Mouse (Mus musculus): Measurements from ENCODE around the gene Ccdc155. TPM values are rescaled to one million over a fixed set of nuclear protein-coding genes. Genes with fewer than 3 reads are reported as not detected.

The Ccdc155 gene
- polyA plus RNA-seq, 1 experiment from 2014 or later: 0.73 TPM

- DNase-seq (ENCODE audit: low spot score): no peak
- no peak overlapping the region for H3K4me2 ChIP-seq (ENCODE audit: low read length)
- H3K36me3 ChIP-seq (ENCODE audit: control insufficient read depth, insufficient read depth, low read length): no peaks in the 10 kb centered on the region
- no peak overlapping the region for H3K27ac ChIP-seq (ENCODE audit: low read depth)
- H3K4me3 ChIP-seq (ENCODE audit: low read depth, low read length): no peak overlapping the region
- peaks cover 33% of the 10 kb centered on the region for H3K27me3 ChIP-seq (replicated peaks; ENCODE audit: control insufficient read depth, insufficient read depth, low read length)
- H3K9ac ChIP-seq (ENCODE audit: low read length): no peak overlapping the region
- no peak for ATAC-seq (replicated peaks; ENCODE audit: low FRiP score, low TSS enrichment, low read depth)
- WGBS: 60% methylated on average over 2 of the region's 2 CpGs
- H3K9me3 ChIP-seq (ENCODE audit: control insufficient read depth, low read length): no peaks in the 10 kb centered on the region
- no peaks in the 10 kb centered on the region for H3K4me1 ChIP-seq (replicated peaks; ENCODE audit: control insufficient read depth, insufficient read depth, low read length)
Measured at GRCm38 (mm10) chr7:45191161-45191560, 13.5 kb downstream of the Ccdc155 start.

DNA sequence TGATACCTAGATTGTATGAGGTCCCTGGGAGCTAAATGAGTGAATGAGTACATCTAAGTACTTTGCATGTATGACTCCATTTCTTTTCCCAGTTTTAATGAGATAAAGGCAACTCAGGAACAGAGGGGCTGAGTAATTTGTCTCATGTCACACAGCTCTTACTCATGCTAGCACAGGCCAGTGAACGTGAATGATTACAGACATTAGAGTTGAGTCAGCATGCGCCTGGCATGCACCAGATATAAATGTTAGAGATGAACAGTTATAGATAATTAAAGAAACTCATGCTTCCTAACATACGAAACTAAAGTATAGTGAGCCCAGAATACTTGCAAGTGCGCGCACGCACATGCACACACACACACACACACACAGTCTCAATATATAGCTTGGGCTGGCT is 14.5 kb downstream of the Ccdc155 start:
- H3K27me3 ChIP-seq (replicated peaks; ENCODE audit: control insufficient read depth, insufficient read depth, low read length): peaks cover 42% of the 10 kb centered on the region
- DNase-seq (ENCODE audit: low spot score): no peak
- no peak overlapping the region for H3K4me2 ChIP-seq (ENCODE audit: low read length)
- no peak overlapping the region for H3K27ac ChIP-seq (ENCODE audit: low read depth)
- no peaks in the 10 kb centered on the region for H3K36me3 ChIP-seq (ENCODE audit: control insufficient read depth, insufficient read depth, low read length)
- H3K4me1 ChIP-seq (replicated peaks; ENCODE audit: control insufficient read depth, insufficient read depth, low read length): no peaks in the 10 kb centered on the region
- no peaks in the 10 kb centered on the region for H3K9me3 ChIP-seq (ENCODE audit: control insufficient read depth, low read length)
- ATAC-seq (replicated peaks; ENCODE audit: low FRiP score, low TSS enrichment, low read depth): no peak
- H3K4me3 ChIP-seq (ENCODE audit: low read depth, low read length): no peak overlapping the region
- no peak overlapping the region for H3K9ac ChIP-seq (ENCODE audit: low read length)
- WGBS: 88% methylated on average over 6 of the region's 6 CpGs

- Histone ChIP-seq H3K27me3 (replicated peaks; ENCODE audit: control insufficient read depth, insufficient read depth, low read length) (peaks cover 48% of the 10 kb centered on the region), H3K4me1 (replicated peaks; ENCODE audit: control insufficient read depth, insufficient read depth, low read length) (no peaks in the 10 kb centered on the region), H3K36me3 (ENCODE audit: control insufficient read depth, insufficient read depth, low read length) (no peaks in the 10 kb centered on the region), H3K9me3 (ENCODE audit: control insufficient read depth, low read length) (no peaks in the 10 kb centered on the region), H3K9ac (ENCODE audit: low read length) (no peak overlapping the region), H3K27ac (ENCODE audit: low read depth) (no peak overlapping the region), H3K4me3 (ENCODE audit: low read depth, low read length) (no peak overlapping the region), H3K4me2 (ENCODE audit: low read length) (no peak overlapping the region)
- DNase-seq (ENCODE audit: low spot score): no peak
- no peak for ATAC-seq (replicated peaks; ENCODE audit: low FRiP score, low TSS enrichment, low read depth)
- 50% methylated on average over 16 of the region's 16 CpGs for WGBS
Measured at GRCm38 (mm10) chr7:45189600-45189999, 15.1 kb downstream of the Ccdc155 start.

DNA sequence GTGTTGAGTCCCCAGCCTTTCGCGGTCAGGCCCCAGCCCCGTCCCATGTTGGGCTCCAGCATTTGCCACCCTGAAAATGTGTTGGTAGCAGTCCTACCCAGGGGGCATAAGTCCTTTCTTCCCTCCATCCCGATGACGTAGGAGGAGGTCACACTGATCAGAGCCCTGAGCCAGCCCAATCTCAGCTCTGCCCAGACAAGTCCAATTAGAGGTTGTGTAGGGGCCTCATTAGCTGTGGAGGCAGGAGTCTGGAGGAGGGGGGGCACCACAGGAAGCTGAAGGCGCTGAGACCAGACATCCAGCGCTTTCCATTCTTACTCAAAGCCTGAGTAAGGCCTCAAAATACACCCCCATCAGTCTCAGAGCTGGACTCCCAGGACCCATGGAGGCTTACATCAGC is 18.8 kb downstream of the Ccdc155 start:
- ATAC-seq (replicated peaks; ENCODE audit: low FRiP score, low TSS enrichment, low read depth): no peak

DNA sequence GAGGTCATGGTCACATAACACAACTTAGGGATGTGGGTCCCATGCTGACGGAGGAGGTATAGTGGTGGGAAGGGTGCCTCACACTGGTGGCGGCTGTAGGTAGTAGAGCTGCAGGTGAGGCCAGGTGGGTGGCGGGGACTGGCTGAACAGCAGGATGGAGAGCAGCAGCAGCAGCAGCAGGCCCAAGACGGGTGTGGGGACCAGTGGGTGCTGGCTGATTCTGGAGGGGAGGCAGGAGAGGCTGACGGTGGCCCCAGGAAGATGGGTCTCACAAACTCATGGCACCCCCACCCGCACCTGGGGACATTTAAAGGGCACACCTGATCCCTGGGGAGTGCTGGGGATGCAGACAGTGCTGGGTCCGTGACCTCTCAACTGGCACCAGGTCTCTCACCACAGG is 21.0 kb downstream of the Ccdc155 start:
- no peak overlapping the region for H3K4me3 ChIP-seq (ENCODE audit: low read depth, low read length)
- no peak overlapping the region for H3K9ac ChIP-seq (ENCODE audit: low read length)
- WGBS: 64% methylated on average over 7 of the region's 7 CpGs
- H3K9me3 ChIP-seq (ENCODE audit: control insufficient read depth, low read length): no peaks in the 10 kb centered on the region
- ATAC-seq (replicated peaks; ENCODE audit: low FRiP score, low TSS enrichment, low read depth) (no peak), DNase-seq (ENCODE audit: low spot score) (no peak)
- no peak overlapping the region for H3K27ac ChIP-seq (ENCODE audit: low read depth)
- H3K4me1 ChIP-seq (replicated peaks; ENCODE audit: control insufficient read depth, insufficient read depth, low read length): peaks cover 4% of the 10 kb centered on the region; the same call in 1 of the 2 replicates
- peaks cover 94% of the 10 kb centered on the region for H3K27me3 ChIP-seq (replicated peaks; ENCODE audit: control insufficient read depth, insufficient read depth, low read length)
- H3K36me3 ChIP-seq (ENCODE audit: control insufficient read depth, insufficient read depth, low read length): no peaks in the 10 kb centered on the region
- no peak overlapping the region for H3K4me2 ChIP-seq (ENCODE audit: low read length)

More for the DNA sequence above, 18.8 kb downstream of the Ccdc155 start:
- Histone ChIP-seq H3K4me2 (ENCODE audit: low read length) (no peak overlapping the region), H3K27me3 (replicated peaks; ENCODE audit: control insufficient read depth, insufficient read depth, low read length) (peaks cover 85% of the 10 kb centered on the region), H3K9ac (ENCODE audit: low read length) (no peak overlapping the region), H3K4me1 (replicated peaks; ENCODE audit: control insufficient read depth, insufficient read depth, low read length) (peaks cover 4% of the 10 kb centered on the region; the same call in 1 of the 2 replicates), H3K9me3 (ENCODE audit: control insufficient read depth, low read length) (no peaks in the 10 kb centered on the region), H3K4me3 (ENCODE audit: low read depth, low read length) (no peak overlapping the region), H3K36me3 (ENCODE audit: control insufficient read depth, insufficient read depth, low read length) (no peaks in the 10 kb centered on the region), H3K27ac (ENCODE audit: low read depth) (no peak overlapping the region)
- DNase-seq (ENCODE audit: low spot score): no peak
- WGBS: 68% methylated on average over 7 of the region's 7 CpGs

- Histone ChIP-seq H3K9me3 (ENCODE audit: control insufficient read depth, low read length) (no peaks in the 10 kb centered on the region), H3K36me3 (ENCODE audit: control insufficient read depth, insufficient read depth, low read length) (no peaks in the 10 kb centered on the region), H3K4me1 (replicated peaks; ENCODE audit: control insufficient read depth, insufficient read depth, low read length) (peaks cover 4% of the 10 kb centered on the region; the same call in 1 of the 2 replicates), H3K4me2 (ENCODE audit: low read length) (peak overlapping the region; percentile 56), H3K4me3 (ENCODE audit: low read depth, low read length) (peak overlapping the region; percentile 28), H3K27me3 (replicated peaks; ENCODE audit: control insufficient read depth, insufficient read depth, low read length) (peaks cover 97% of the 10 kb centered on the region), H3K27ac (ENCODE audit: low read depth) (no peak overlapping the region), H3K9ac (ENCODE audit: low read length) (0 out of 2 replicates have a peak overlapping the region, but pooled peaks have one; percentile 21)
- DNase-seq (ENCODE audit: low spot score): no peak
- ATAC-seq (replicated peaks; ENCODE audit: low FRiP score, low TSS enrichment, low read depth): peak; percentile 17; the same call in 1 of the 2 replicates
- WGBS: 17% methylated on average over 11 of the region's 11 CpGs
Measured at GRCm38 (mm10) chr7:45182606-45183005, 22.1 kb downstream of the Ccdc155 start.

GRCm38 (mm10) chr7:45182199-45182601 is 22.5 kb downstream of the Ccdc155 start:
- Histone ChIP-seq H3K4me2 (ENCODE audit: low read length) (peak overlapping the region; percentile 56), H3K9ac (ENCODE audit: low read length) (0 out of 2 replicates have a peak overlapping the region, but pooled peaks have one; percentile 21), H3K27ac (ENCODE audit: low read depth) (no peak overlapping the region), H3K36me3 (ENCODE audit: control insufficient read depth, insufficient read depth, low read length) (no peaks in the 10 kb centered on the region), H3K27me3 (replicated peaks; ENCODE audit: control insufficient read depth, insufficient read depth, low read length) (peaks cover 100% of the 10 kb centered on the region), H3K9me3 (ENCODE audit: control insufficient read depth, low read length) (no peaks in the 10 kb centered on the region), H3K4me1 (replicated peaks; ENCODE audit: control insufficient read depth, insufficient read depth, low read length) (peaks cover 4% of the 10 kb centered on the region; the same call in 1 of the 2 replicates), H3K4me3 (ENCODE audit: low read depth, low read length) (peak overlapping the region; percentile 28)
- peak; percentile 85 for ATAC-seq (replicated peaks; ENCODE audit: low FRiP score, low TSS enrichment, low read depth)
- under 1% methylated on average over 34 of the region's 34 CpGs for WGBS
- peak; percentile 90 for DNase-seq (ENCODE audit: low spot score)

DNA sequence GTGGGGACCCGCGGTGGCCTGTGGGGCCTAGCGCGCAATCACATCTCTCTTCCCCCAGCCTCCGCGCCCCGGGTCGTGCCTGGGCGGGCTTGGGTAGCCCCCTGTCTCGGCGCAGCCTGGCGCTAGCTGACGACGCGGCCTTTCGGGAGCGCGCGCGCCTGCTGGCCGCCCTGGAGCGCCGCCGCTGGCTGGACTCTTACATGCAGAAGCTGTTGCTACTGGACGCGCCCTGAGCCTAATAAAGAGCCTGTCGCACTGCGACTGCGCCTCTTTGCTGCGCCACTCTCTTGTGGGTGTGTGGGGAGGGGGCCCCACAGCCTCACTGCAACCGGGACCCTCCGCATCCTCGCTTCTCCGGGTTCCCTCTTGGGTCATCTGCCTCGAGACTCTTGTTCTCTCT is 23.2 kb downstream of the Ccdc155 start:
- Histone ChIP-seq H3K9me3 (ENCODE audit: control insufficient read depth, low read length) (no peaks in the 10 kb centered on the region), H3K27me3 (replicated peaks; ENCODE audit: control insufficient read depth, insufficient read depth, low read length) (peaks cover 100% of the 10 kb centered on the region), H3K4me3 (ENCODE audit: low read depth, low read length) (no peak overlapping the region), H3K36me3 (ENCODE audit: control insufficient read depth, insufficient read depth, low read length) (no peaks in the 10 kb centered on the region), H3K27ac (ENCODE audit: low read depth) (no peak overlapping the region), H3K4me2 (ENCODE audit: low read length) (no peak overlapping the region), H3K4me1 (replicated peaks; ENCODE audit: control insufficient read depth, insufficient read depth, low read length) (peaks cover 4% of the 10 kb centered on the region; the same call in 1 of the 2 replicates), H3K9ac (ENCODE audit: low read length) (no peak overlapping the region)
- DNase-seq (ENCODE audit: low spot score): no peak
- ATAC-seq (replicated peaks; ENCODE audit: low FRiP score, low TSS enrichment, low read depth): no peak
- 7% methylated on average over 35 of the region's 35 CpGs for whole genome bisulfite sequencing

DNA sequence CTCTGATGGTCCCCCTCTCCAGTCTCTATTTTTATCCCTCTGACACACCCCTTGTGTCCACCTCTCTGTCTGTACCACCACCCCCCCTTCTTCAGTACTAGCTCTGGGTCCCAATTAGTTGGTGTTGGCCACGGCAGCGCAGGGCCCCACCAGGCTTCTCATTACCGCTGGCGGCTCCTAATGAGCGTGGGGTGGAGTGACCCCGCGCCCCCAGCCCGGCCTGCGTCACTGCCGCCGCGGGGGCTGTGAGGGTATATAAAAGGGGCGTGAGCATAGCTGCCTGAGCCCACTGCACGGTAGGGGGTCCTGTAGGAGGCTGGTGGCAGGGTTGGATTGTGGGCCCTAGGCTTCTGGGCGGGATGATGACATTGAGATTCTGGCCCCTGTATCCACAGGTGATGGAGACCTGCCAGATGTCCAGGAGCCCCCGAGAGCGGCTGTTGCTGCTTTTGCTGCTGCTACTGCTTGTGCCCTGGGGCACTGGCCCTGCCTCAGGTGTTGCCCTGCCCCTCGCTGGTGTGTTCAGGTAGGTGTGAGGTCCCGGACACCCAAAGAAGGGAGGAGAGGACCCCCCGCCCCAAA is 23.7 kb downstream of the Ccdc155 start, which contains the start of gene Pth2:
Pth2 (plus strand) TSS at position 100 of the 582 bp plus-strand sequence.
- ATAC-seq (replicated peaks; ENCODE audit: low FRiP score, low TSS enrichment, low read depth) (no peak), DNase-seq (ENCODE audit: low spot score) (no peak)
- Histone ChIP-seq H3K36me3 (ENCODE audit: control insufficient read depth, insufficient read depth, low read length) (no peaks in the 10 kb centered on the region), H3K9ac (ENCODE audit: low read length) (no peak within 1 kb of the TSS), H3K4me1 (replicated peaks; ENCODE audit: control insufficient read depth, insufficient read depth, low read length) (peaks cover 9% of the 10 kb centered on the region), H3K9me3 (ENCODE audit: control insufficient read depth, low read length) (no peaks in the 10 kb centered on the region), H3K27me3 (replicated peaks; ENCODE audit: control insufficient read depth, insufficient read depth, low read length) (peaks cover 100% of the 10 kb centered on the region), H3K4me2 (ENCODE audit: low read length) (peak within 1 kb of the TSS; percentile 56; the same call in 1 of the 2 replicates), H3K4me3 (ENCODE audit: low read depth, low read length) (no peak within 1 kb of the TSS), H3K27ac (ENCODE audit: low read depth) (no peak within 1 kb of the TSS)
- WGBS: 26% methylated on average over 20 of the region's 20 CpGs
